Mouse (Mus musculus): ENCODE data around the gene Pcdh7. TPM values are rescaled to one million over a fixed set of nuclear protein-coding genes. Genes with fewer than 3 reads are reported as not detected.

Gene Pcdh7
- polyA plus RNA-seq, 2 experiments, result 0.34 to 0.64 TPM

DNA sequence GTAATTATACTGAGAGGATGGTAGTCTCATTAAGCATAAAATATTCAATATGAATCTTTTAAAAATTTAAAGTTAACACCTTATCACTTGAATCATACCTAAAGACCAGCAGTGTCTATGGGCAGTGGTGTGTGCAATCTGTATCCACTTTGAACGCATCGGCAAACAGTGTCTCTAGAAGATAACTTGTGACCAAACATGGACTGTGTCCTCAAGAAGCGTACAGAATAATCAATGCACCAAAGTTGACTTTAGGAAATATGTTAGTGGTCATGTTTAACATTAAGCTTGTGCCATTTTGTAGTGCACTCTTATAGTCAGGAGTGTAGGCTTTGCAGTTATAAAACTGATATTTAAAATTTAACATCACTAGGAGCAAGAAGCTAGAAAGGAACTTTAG lies 110.7 kb downstream of the Pcdh7 start:
- no peaks in the 10 kb centered on the region for H3K27me3 ChIP-seq (ENCODE audit: control insufficient read depth, insufficient read depth, low read length)
- 70% methylated on average over 3 of the region's 3 CpGs for WGBS (ENCODE audit: insufficient replicate concordance)
- no peak overlapping the region for H3K4me2 ChIP-seq (ENCODE audit: low read depth)
- no peak overlapping the region for H3K27ac ChIP-seq
- no peak overlapping the region for H3K9ac ChIP-seq (replicated peaks)
- DNase-seq (ENCODE audit: low read depth in 3 of 3, low spot score in 3 of 3) (peak in 1 of 3 experiments; percentile 2), ATAC-seq (ENCODE audit: insufficient read depth) (no peak)
- H3K36me3 ChIP-seq (replicated peaks; ENCODE audit: control insufficient read depth, insufficient read depth, low read depth), result no peaks in the 10 kb centered on the region
- no peak overlapping the region for H3K4me3 ChIP-seq (ENCODE audit: insufficient read depth in 1 of 2, low read depth in 2 of 2, low read length in 2 of 2)
- H3K9me3 ChIP-seq (ENCODE audit: control insufficient read depth, low read length), result no peaks in the 10 kb centered on the region
- H3K4me1 ChIP-seq (replicated peaks; ENCODE audit: control insufficient read depth in 2 of 2, insufficient read depth in 2 of 2, low read length in 1 of 2), result no peaks in the 10 kb centered on the region
- TF ChIP-seq EP300 (IDR thresholded peaks at IDR 0.05; ENCODE audit: low read depth) (no peak), CTCF (IDR thresholded peaks at IDR 0.05; ENCODE audit: low read depth) (no peak)

DNA sequence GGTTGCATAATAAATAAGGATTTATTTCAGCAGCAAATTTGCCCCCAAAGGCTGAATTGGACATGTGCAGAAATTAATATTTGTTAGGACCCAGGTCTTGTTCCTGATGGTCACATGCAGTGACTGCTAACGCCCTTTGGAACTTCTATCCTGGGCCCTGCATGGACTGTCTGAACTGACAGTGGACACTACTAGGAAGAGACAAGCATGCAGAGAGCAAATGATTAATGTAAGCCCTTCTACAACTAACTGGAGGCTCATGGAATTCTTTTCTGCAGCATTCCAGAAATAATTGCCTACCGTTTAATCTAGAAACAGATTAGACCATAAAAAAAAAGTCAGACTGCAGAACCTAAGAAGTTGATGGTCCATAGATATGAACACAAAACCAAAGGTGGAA lies 119.4 kb downstream of the Pcdh7 start:
- Histone ChIP-seq H3K4me1 (replicated peaks; ENCODE audit: control insufficient read depth in 2 of 2, insufficient read depth in 2 of 2, low read length in 1 of 2) (no peaks in the 10 kb centered on the region), H3K27ac (no peak overlapping the region), H3K36me3 (replicated peaks; ENCODE audit: control insufficient read depth, insufficient read depth, low read depth) (no peaks in the 10 kb centered on the region), H3K9ac (replicated peaks) (no peak overlapping the region), H3K4me3 (ENCODE audit: insufficient read depth in 1 of 2, low read depth in 2 of 2, low read length in 2 of 2) (no peak overlapping the region), H3K4me2 (ENCODE audit: low read depth) (no peak overlapping the region), H3K27me3 (ENCODE audit: control insufficient read depth, insufficient read depth, low read length) (no peaks in the 10 kb centered on the region), H3K9me3 (ENCODE audit: control insufficient read depth, low read length) (no peaks in the 10 kb centered on the region)
- 55% methylated on average over 2 of the region's 2 CpGs for WGBS (ENCODE audit: insufficient replicate concordance)
- DNase-seq (ENCODE audit: low read depth in 3 of 3, low spot score in 3 of 3) (no peak), ATAC-seq (ENCODE audit: insufficient read depth) (no peak)
- TF ChIP-seq EP300 (IDR thresholded peaks at IDR 0.05; ENCODE audit: low read depth), result no peak
- no peak for TF ChIP-seq CTCF (IDR thresholded peaks at IDR 0.05; ENCODE audit: low read depth)

DNA sequence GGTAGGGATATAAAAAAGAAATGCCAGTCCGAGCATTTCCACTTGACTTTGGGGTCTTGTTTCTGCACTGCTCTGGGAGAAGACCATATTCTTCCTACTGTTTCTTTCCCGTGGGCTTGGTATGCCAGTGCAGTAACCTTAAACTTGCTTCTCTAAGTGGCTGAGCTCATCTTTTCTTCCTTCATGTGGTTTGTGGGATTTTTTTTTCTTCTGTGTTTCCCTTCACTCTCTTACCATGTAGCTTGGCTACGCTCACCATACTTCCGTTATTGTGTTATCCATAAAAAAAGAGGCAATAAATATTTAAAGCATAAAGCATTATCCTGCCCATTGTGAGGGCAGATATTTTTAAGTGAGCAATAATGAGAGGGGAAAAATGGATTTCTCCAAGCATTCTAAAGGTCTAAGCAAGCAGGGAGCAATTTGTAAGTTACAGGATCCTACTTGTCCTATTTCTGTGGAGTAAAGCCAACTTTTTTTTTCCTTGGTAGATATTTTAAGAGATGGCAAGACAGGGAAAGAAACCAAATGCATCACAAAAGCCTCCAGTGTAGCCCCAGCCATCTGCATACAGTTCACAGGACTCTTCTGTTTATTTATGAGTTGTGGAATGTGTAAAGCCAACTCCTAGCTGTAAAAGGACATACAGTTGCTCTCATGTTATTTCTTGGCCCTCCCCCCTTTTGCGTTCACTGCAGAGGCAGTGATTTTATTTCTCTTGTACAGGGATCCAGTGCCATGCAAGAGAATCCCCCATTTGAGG lies 123.8 kb downstream of the Pcdh7 start:
- Histone ChIP-seq H3K27me3 (ENCODE audit: control insufficient read depth, insufficient read depth, low read length) (no peaks in the 10 kb centered on the region), H3K27ac (no peak overlapping the region), H3K9ac (replicated peaks) (no peak overlapping the region), H3K36me3 (replicated peaks; ENCODE audit: control insufficient read depth, insufficient read depth, low read depth) (no peaks in the 10 kb centered on the region), H3K9me3 (ENCODE audit: control insufficient read depth, low read length) (no peaks in the 10 kb centered on the region), H3K4me1 (replicated peaks; ENCODE audit: control insufficient read depth in 2 of 2, insufficient read depth in 2 of 2, low read length in 1 of 2) (no peaks in the 10 kb centered on the region), H3K4me3 (ENCODE audit: insufficient read depth in 1 of 2, low read depth in 2 of 2, low read length in 2 of 2) (no peak overlapping the region), H3K4me2 (ENCODE audit: low read depth) (no peak overlapping the region)
- no peak for TF ChIP-seq CTCF (IDR thresholded peaks at IDR 0.05; ENCODE audit: low read depth)
- no peak for TF ChIP-seq EP300 (IDR thresholded peaks at IDR 0.05; ENCODE audit: low read depth)
- WGBS (ENCODE audit: insufficient replicate concordance), result 51% methylated on average over 5 of the region's 5 CpGs
- no peak for ATAC-seq (ENCODE audit: insufficient read depth)
- no peak for DNase-seq (ENCODE audit: low read depth in 3 of 3, low spot score in 3 of 3)

- Histone ChIP-seq H3K4me1 (replicated peaks; ENCODE audit: control insufficient read depth in 2 of 2, insufficient read depth in 2 of 2, low read length in 1 of 2) (no peaks in the 10 kb centered on the region), H3K9me3 (ENCODE audit: control insufficient read depth, low read length) (no peaks in the 10 kb centered on the region), H3K9ac (replicated peaks) (no peak overlapping the region), H3K27ac (no peak overlapping the region), H3K27me3 (ENCODE audit: control insufficient read depth, insufficient read depth, low read length) (no peaks in the 10 kb centered on the region), H3K36me3 (replicated peaks; ENCODE audit: control insufficient read depth, insufficient read depth, low read depth) (no peaks in the 10 kb centered on the region), H3K4me2 (ENCODE audit: low read depth) (no peak overlapping the region), H3K4me3 (ENCODE audit: insufficient read depth in 1 of 2, low read depth in 2 of 2, low read length in 2 of 2) (no peak overlapping the region)
- TF ChIP-seq EP300 (IDR thresholded peaks at IDR 0.05; ENCODE audit: low read depth), result no peak
- TF ChIP-seq CTCF (IDR thresholded peaks at IDR 0.05; ENCODE audit: low read depth), result no peak
- 57% methylated on average over 3 of the region's 3 CpGs for WGBS (ENCODE audit: insufficient replicate concordance)
- no peak for ATAC-seq (ENCODE audit: insufficient read depth)
- DNase-seq (ENCODE audit: low read depth in 3 of 3, low spot score in 3 of 3), result no peak
Measured at GRCm38 (mm10) chr5:57847500-57847899, 129.7 kb downstream of the Pcdh7 start.

GRCm38 (mm10) chr5:57850111-57850510 lies 132.3 kb downstream of the Pcdh7 start:
- TF ChIP-seq CTCF (IDR thresholded peaks at IDR 0.05; ENCODE audit: low read depth) (no peak), EP300 (IDR thresholded peaks at IDR 0.05; ENCODE audit: low read depth) (no peak)
- Histone ChIP-seq H3K4me1 (replicated peaks; ENCODE audit: control insufficient read depth in 2 of 2, insufficient read depth in 2 of 2, low read length in 1 of 2) (no peaks in the 10 kb centered on the region), H3K9me3 (ENCODE audit: control insufficient read depth, low read length) (no peaks in the 10 kb centered on the region), H3K27me3 (ENCODE audit: control insufficient read depth, insufficient read depth, low read length) (no peaks in the 10 kb centered on the region), H3K4me2 (ENCODE audit: low read depth) (no peak overlapping the region), H3K27ac (no peak overlapping the region), H3K4me3 (ENCODE audit: insufficient read depth in 1 of 2, low read depth in 2 of 2, low read length in 2 of 2) (no peak overlapping the region), H3K9ac (replicated peaks) (no peak overlapping the region), H3K36me3 (replicated peaks; ENCODE audit: control insufficient read depth, insufficient read depth, low read depth) (no peaks in the 10 kb centered on the region)
- no peak for ATAC-seq (ENCODE audit: insufficient read depth)
- WGBS (ENCODE audit: insufficient replicate concordance), result 25% methylated on average over 2 of the region's 2 CpGs
- DNase-seq (ENCODE audit: low read depth in 3 of 3, low spot score in 3 of 3), result no peak

All from liver, embryonic 14.5 days (tissue).